Mouse (Mus musculus) gastrocnemius, postnatal 10 days (tissue): ENCODE data around the gene Sprr2a2. TPM values are rescaled to one million over a fixed set of nuclear protein-coding genes. Genes with fewer than 3 reads are reported as not detected.
"Not testable (repeated sequence)": the region's sequence is repeated elsewhere in the genome, so short reads cannot be mapped to it uniquely, and the experiment has no call there.

Source experiments
- DNase-seq: peaks from one replicate; pipeline ENCODE4 v3.0.0; 2021; ENCODE audit warnings: mixed read lengths
- long read RNA-seq, 2 experiments: library from polyadenylated mRNA; stranded (forward); transcript quantifications; one replicate each; pipeline ENCODE4 v2.0.0; 2021
- total RNA-seq, 2 experiments: library from RNA; stranded (reverse); gene quantifications; 2 replicates each; pipeline ENCODE4 v1.2.3; 2021

The Sprr2a2 gene
- total RNA-seq: not detected
- long read RNA-seq, experiment 1: 0 reads
- long read RNA-seq, experiment 2: 0 reads

GRCm38 (mm10) chr3:92215569-92215968, at the start of gene Sprr2a2, which contains the start of gene Sprr2a1:
Gene Sprr2a2 (plus strand): TSS chr3:92215920.
Gene Sprr2a1 (plus strand): TSS chr3:92215799.
- not testable (repeated sequence) for DNase-seq

DNA sequence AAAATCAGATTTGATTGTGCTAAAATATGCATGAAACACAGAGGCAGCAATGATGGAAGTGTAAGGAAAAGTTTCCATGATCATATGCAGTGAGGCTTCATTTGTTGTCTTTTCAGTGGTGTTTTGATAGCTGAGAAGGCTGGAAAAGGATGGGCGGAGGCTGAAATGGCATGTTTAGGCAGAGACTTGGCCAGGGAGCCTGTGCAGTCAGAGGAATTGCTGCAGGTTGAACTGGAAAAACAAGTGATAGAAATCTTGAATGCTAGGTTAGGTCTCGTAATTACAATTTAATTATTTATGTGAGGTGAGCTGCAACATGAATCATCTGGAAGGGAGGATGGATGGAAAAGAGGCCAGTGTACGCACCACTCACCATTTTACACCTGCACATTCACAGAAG, 45.9 kb upstream of the Sprr2a2 start:
- no peak for DNase-seq

GRCm38 (mm10) chr3:92176880-92177279, 38.8 kb upstream of the Sprr2a2 start:
- no peak for DNase-seq

- no peak for DNase-seq
Observed at GRCm38 (mm10) chr3:92195512-92196200, 20.1 kb upstream of the Sprr2a2 start.

DNA sequence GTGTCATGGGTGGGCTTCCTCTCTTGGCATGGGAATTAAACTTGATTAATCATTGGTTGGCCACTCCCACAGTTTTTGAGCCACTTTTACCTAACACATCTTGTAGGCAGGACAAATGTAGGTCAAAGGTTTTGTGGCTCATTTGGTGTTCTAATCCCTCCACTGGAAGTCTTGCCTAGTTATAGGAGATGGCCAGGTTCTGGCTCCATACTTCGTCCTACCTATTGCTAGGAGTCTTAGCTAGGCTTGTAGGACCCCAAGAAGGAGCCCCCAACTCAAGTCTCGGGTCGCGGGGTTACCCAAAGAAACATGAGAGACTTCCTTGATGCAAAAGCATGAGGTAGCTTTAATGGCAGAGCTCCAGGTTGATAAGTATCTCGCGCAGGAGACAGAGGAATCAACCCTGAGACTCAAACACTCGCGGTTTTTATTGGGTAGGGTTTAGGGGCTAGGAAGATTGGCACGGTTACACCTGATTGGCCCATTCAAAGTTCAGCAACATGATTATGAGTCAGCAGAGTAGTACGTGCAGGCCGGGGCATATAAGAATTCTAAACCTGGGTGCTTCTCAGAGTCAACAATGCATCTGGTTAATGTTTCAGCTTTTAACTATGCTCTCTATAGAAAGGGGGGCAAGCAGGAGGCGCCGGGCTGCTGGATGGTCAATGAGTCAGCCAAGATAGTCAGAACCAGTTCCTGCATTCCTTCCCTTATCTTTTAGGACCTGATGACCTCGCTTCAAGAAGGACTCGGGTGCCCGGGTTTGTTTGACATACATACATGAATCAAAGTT, 4.4 kb upstream of the Sprr2a2 start:
- not testable (repeated sequence) for DNase-seq

DNA sequence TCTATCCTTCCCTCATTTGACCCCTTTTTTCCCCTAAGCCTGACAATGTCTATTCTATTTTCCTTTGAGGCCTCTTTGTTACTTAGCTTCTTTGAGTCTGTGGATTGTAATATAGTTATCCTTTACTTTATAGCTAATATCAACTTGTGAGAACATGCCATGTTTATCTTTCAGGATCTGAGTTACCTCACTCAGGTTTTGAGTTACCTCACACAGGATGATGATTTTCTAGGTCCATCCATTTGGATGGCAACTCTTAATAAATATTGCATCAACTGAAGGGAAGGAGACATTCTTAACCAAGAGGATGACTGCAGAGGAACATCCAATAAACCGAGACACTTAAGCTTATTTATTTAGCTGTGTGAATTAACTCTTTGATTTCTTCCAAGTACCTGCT, 3.7 kb upstream of the Sprr2a2 start:
- DNase-seq: not testable (repeated sequence)

- not testable (repeated sequence) for DNase-seq
Observed at GRCm38 (mm10) chr3:92213651-92214050, 2.1 kb upstream of the Sprr2a2 start.

DNA sequence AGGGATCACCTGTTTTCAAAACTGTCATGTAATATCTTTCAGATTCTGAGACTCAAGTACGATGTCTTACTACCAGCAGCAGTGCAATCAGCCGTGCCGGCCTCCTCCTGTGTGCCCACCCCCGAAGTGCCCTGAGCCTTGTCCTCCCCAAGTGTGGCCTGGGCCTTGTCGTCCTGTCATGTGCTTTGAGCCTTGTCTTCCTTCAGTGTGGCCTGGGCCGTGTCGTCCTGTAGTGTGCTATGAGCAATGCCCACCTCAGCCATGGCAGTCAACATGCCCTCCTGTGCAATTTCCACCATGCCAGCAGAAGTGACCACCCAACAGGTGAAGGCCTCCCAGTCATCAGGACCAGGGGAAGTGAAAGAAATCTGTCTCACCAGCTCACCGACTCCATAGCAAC, 3.3 kb downstream of the Sprr2a2 start:
- not testable (repeated sequence) for DNase-seq

GRCm38 (mm10) chr3:92223708-92224107, 8.0 kb downstream of the Sprr2a2 start:
- not testable (repeated sequence) for DNase-seq

DNA sequence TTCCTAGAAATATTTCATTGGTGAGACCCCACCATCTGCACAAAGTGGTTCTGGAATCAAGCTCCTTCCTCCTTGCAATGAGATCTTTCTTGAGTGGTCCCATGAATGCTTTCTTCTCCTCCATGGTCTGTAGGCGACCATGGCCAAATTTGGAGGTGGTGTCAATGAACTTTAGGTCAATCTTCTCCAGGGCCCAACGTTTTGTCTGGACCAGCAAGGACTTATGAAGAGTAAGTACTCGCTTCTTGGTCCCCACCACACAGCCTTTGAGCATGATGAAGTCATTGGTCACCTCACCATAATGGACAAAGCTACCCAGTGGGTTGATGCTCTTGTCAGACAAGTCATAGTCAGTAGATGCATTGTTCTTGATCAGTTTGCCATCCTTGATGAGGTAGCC, 11.7 kb downstream of the Sprr2a2 start:
- not testable (repeated sequence) for DNase-seq

DNA sequence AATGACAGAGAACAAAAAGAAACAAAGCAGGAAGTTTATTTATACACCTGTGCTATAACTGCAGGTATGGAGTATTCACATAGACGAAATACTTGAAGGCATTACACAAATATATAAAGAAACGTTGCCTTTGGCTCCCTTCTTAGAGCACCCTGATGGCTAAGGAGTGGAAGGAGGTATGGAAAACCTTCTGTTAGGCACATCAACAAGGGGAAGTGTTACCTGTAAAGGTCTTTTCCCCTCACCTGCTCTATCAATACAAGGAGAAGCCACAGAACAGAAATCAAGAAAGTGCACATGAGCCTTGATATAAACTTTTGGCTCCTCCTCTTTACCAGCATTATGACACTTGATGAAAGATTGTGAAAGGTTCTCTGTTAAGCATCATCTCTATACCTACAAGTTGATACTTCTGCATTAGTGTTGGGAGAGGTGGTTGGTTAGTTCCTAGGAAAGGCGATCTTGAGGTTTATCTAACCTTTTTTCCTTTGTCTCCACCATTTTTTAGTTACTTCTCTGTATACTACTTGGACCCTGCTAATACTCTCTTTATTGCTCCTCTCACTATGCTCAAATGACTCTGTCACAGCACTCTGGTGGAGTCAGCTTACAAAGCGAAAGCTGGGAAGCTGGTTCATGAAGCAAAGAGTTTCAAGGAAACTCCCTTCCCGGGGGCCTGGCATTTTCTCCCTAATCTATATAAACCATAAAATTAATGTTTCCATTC, 20.9 kb downstream of the Sprr2a2 start:
- DNase-seq: not testable (repeated sequence)

- not testable (repeated sequence) for DNase-seq
Observed at GRCm38 (mm10) chr3:92238736-92239135, 23.0 kb downstream of the Sprr2a2 start.

GRCm38 (mm10) chr3:92239197-92239596, 23.5 kb downstream of the Sprr2a2 start:
- DNase-seq: not testable (repeated sequence)

- DNase-seq: not testable (repeated sequence)
Observed at GRCm38 (mm10) chr3:92244833-92245232, 29.1 kb downstream of the Sprr2a2 start.

GRCm38 (mm10) chr3:92246245-92246644, 30.5 kb downstream of the Sprr2a2 start:
- DNase-seq: not testable (repeated sequence)

DNA sequence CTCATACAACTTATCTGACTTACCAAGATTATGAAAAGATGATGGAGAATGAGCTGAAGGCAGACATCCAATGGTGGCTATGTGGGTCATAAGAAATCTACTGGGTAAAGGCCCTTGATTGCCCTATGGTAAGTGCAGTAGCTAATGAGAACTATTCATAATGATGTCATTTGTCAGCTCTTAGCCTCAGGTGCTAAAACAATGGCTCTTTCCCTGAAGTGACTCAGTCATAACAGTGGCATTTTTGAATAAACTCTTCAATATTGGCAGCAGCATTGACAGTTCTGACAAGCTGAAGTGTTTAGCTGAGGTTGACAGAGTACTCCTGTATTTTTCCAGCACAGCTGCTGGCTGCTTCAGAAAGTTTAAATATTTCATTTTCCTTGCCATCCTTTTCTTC, 32.8 kb downstream of the Sprr2a2 start:
- DNase-seq: not testable (repeated sequence)

DNA sequence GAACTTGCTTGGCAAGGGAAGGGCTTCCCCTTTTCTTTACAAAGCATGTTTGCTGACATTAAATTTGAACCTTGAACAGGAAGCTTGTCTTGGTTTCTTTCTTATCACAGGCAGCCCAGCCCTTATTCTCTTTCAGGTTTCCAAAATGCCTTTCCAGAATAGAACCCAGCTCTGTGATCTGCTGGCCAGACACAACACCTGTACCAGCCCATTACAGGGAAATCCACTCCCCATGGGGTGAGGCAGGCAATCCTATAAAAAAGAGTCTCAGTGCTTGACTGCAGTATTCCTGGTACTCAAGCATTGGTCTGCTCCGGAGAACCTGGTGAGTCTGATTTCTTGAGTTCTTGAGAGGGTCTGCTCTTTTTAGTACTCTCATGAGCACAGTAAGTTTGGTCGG, 34.7 kb downstream of the Sprr2a2 start:
- DNase-seq: not testable (repeated sequence)

DNA sequence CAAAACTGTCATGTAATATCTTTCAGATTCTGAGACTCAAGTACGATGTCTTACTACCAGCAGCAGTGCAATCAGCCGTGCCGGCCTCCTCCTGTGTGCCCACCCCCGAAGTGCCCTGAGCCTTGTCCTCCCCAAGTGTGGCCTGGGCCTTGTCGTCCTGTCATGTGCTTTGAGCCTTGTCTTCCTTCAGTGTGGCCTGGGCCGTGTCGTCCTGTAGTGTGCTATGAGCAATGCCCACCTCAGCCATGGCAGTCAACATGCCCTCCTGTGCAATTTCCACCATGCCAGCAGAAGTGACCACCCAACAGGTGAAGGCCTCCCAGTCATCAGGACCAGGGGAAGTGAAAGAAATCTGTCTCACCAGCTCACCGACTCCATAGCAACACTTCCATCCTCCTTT, 38.1 kb downstream of the Sprr2a2 start:
- not testable (repeated sequence) for DNase-seq

- not testable (repeated sequence) for DNase-seq
Observed at GRCm38 (mm10) chr3:92258526-92258925, 42.8 kb downstream of the Sprr2a2 start.

GRCm38 (mm10) chr3:92263462-92263861, 47.7 kb downstream of the Sprr2a2 start:
- DNase-seq: not testable (repeated sequence)

DNA sequence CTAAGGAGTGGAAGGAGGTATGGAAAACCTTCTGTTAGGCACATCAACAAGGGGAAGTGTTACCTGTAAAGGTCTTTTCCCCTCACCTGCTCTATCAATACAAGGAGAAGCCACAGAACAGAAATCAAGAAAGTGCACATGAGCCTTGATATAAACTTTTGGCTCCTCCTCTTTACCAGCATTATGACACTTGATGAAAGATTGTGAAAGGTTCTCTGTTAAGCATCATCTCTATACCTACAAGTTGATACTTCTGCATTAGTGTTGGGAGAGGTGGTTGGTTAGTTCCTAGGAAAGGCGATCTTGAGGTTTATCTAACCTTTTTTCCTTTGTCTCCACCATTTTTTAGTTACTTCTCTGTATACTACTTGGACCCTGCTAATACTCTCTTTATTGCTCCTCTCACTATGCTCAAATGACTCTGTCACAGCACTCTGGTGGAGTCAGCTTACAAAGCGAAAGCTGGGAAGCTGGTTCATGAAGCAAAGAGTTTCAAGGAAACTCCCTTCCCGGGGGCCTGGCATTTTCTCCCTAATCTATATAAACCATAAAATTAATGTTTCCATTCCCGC, 55.8 kb downstream of the Sprr2a2 start:
- DNase-seq: not testable (repeated sequence)

GRCm38 (mm10) chr3:92273504-92273903, 57.8 kb downstream of the Sprr2a2 start:
- DNase-seq: not testable (repeated sequence)
